Mouse (Mus musculus): Measurements from ENCODE around the gene Olfr1097.

Gene Olfr1097
- long read RNA-seq, experiment 1: 0 reads
- long read RNA-seq, experiment 2: 0 reads

DNA sequence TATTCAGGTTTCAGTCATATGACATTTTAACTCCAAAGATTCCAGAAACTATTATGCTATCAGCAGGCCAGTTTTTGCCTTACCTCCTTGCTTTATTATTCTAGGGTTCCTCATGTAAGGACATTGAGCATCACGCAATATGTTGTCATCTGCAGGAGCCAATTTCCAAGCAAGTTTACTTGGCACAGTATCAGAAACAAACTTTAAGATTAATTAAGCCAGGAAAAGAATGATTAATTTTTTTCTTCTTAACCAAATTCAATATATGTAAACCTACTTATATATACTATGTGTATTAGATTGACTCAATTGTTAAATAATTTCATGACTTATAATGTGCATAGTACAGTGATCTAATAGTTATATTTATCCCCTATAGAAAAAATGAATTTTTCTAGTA lies at the start of gene Olfr1097:
Gene Olfr1097 (minus strand): TSS at position 101 of the 400 bp plus-strand sequence.
- intact Hi-C loops (cut with DNase I): no loop called here

DNA sequence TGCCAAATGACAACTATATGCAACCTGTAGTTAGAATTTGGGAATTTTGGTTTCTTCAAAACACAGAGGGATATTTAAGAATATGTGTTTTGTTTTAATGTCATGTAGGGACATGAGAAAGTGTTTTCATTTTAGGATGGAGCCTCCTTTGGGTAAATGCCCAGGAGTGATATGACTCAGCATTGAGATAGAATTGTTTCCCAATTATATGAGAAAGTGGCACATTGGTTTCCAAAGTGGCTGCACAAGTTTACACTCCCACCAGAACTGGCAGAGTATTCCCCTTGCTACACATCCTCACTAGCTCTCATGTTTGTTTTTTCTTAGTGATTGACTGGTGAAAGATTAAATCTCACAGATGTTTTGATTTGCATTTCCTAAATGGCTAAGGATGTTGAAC lies 34.5 kb upstream of the Olfr1097 start:
- intact Hi-C loops (cut with DNase I): no loop called here

DNA sequence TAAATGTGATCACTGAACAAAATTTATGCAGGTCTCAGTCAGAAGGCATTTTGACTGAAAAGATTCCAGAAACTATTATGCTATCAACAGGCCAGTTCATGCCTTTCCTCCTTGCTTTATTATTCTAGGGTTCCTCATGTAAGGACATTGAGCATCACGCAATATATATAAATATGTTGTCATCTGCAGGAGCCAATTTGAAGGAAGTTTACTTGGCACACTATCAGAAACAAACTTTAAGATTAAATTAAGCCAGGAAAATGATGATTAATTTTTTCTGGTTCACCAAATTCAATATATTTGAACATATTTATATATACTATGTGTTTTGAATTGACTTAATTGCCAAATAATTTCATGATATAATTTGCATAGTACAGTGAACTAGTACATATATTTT lies 32.4 kb upstream of the Olfr1097 start, which contains the start of gene Olfr1098:
Gene Olfr1098 (minus strand): TSS at position 101 of the 400 bp plus-strand sequence.
- intact Hi-C loops (cut with DNase I): no loop called here

DNA sequence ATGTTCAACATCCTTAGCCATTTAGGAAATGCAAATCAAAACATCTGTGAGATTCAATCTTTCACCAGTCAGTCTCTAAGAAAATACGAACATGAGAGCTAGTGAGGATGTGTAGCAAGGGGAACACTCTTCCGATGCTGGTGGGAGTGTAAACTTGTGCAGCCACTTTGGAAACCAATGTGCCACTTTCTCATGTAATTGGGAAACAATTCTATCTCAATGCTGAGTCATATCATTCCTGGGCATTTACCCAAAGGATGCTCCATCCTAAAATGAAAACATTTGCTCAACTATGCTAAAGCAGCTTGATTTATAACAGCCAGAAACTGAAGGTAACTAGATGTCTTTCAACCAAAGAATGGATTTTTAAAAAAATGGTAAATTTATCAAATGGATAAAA lies 13.6 kb upstream of the Olfr1097 start:
- intact Hi-C loops (cut with DNase I): no loop called here

DNA sequence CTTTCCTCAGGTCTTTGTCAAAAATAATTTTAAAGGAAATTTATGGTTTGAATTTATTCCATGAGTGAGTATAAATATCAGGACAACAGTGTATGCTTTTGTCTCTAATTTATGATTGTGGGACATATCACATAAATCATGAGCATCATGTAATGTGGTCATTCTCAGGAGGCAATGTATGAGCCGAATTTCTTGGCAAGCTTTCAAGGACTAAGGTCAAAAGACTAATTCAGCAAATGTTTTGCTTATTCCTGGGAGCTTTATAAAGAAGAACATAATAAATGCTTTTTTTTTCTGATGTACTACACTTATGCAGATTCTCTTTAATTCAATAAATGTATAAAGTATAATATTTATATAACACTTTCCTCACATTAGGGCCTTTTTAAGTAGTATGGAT lies 17.3 kb downstream of the Olfr1097 start, which contains the start of gene Gm13723:
Gene Gm13723 (minus strand): TSS at position 101 of the 400 bp plus-strand sequence.
- intact Hi-C loops (cut with DNase I): no loop called here

DNA sequence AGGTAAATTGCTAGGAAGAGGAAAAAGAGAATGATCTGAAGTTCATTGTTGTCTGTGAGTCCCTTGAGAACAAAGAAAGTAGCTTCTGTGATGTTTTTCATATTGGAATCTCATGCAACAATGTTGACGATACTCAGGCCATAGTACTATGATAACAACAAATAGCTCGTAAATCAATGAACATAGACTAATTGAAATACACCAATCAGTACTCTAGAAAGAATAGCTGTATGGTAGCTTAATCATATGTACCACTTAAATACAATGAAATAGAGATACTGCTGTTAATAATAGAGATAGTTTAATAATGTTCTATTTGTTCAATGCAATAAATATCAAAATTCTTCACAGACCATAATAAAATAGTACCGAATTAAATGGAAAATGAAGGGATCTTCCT lies 40.4 kb downstream of the Olfr1097 start, which contains the start of gene Olfr1095:
Gene Olfr1095 (minus strand): TSS at position 101 of the 400 bp plus-strand sequence.
- intact Hi-C loops (cut with DNase I): no loop called here
